Mouse (Mus musculus): Measurements from ENCODE around the gene Galnt17.

GRCm38 (mm10) chr5:131223416-131223815 lies 84.9 kb downstream of the Galnt17 start:
- no peak for TF ChIP-seq POLR2A (IDR thresholded peaks at IDR 0.05; ENCODE audit: insufficient read depth, low read length)
- TF ChIP-seq CTCF (IDR thresholded peaks at IDR 0.05; ENCODE audit: low read depth, low read length): no peak
- no peak for TF ChIP-seq EP300 (IDR thresholded peaks at IDR 0.05; ENCODE audit: insufficient read depth, low read depth, low read length)
